Mouse (Mus musculus) cerebellum, postnatal 36 days (tissue): ENCODE results near the gene Fam69b.

Experiments
- DNase-seq, 2 experiments: peaks; one replicate each; pipeline ENCODE4 v3.0.0; 2021 to 2022; ENCODE audit warnings: mixed read lengths in 2 of 2

Gene Fam69b

GRCm38 (mm10) chr2:26599965-26600364, 28.3 kb upstream of the Fam69b start:
- no peak for DNase-seq

GRCm38 (mm10) chr2:26600664-26601063, 27.6 kb upstream of the Fam69b start:
- no peak for DNase-seq

GRCm38 (mm10) chr2:26601595-26601994, 26.7 kb upstream of the Fam69b start:
- DNase-seq, result no peak

- DNase-seq, result no peak
Measured at GRCm38 (mm10) chr2:26602631-26603030, 25.6 kb upstream of the Fam69b start.

- DNase-seq, result no peak
Measured at GRCm38 (mm10) chr2:26603159-26603558, 25.1 kb upstream of the Fam69b start.

GRCm38 (mm10) chr2:26603720-26604671, 24.3 kb upstream of the Fam69b start, which contains the start of gene Agpat2:
Gene Agpat2, minus strand, starts transcription at chr2:26604417.
- no peak for DNase-seq

GRCm38 (mm10) chr2:26605331-26605730, 22.9 kb upstream of the Fam69b start:
- DNase-seq, result no peak

GRCm38 (mm10) chr2:26606579-26606978, 21.7 kb upstream of the Fam69b start:
- no peak for DNase-seq

- DNase-seq, result no peak
Measured at GRCm38 (mm10) chr2:26607056-26607910, 21.0 kb upstream of the Fam69b start.

GRCm38 (mm10) chr2:26608781-26609180, 19.5 kb upstream of the Fam69b start:
- DNase-seq, result no peak

GRCm38 (mm10) chr2:26609261-26609661, 19.0 kb upstream of the Fam69b start:
- DNase-seq, result no peak

GRCm38 (mm10) chr2:26610526-26610925, 17.7 kb upstream of the Fam69b start:
- DNase-seq, result no peak

- DNase-seq, result no peak
Measured at GRCm38 (mm10) chr2:26611054-26611453, 17.2 kb upstream of the Fam69b start.

GRCm38 (mm10) chr2:26611896-26612295, 16.4 kb upstream of the Fam69b start:
- no peak for DNase-seq

GRCm38 (mm10) chr2:26614903-26615302, 13.4 kb upstream of the Fam69b start:
- DNase-seq, result no peak

GRCm38 (mm10) chr2:26615459-26616124, 12.7 kb upstream of the Fam69b start:
- DNase-seq, result no peak

GRCm38 (mm10) chr2:26617331-26617730, 10.9 kb upstream of the Fam69b start:
- no peak for DNase-seq

GRCm38 (mm10) chr2:26617928-26618327, 10.3 kb upstream of the Fam69b start:
- no peak for DNase-seq

- no peak for DNase-seq
Measured at GRCm38 (mm10) chr2:26621246-26621645, 7.0 kb upstream of the Fam69b start.

- DNase-seq, result no peak
Measured at GRCm38 (mm10) chr2:26622984-26623383, 5.3 kb upstream of the Fam69b start.

GRCm38 (mm10) chr2:26625419-26625818, 2.8 kb upstream of the Fam69b start:
- no peak for DNase-seq

GRCm38 (mm10) chr2:26626081-26626480, 2.2 kb upstream of the Fam69b start:
- DNase-seq, result no peak
